Mouse (Mus musculus): Measurements from ENCODE around the gene Camkv. TPM values are rescaled to one million over a fixed set of nuclear protein-coding genes. Genes with fewer than 3 reads are reported as not detected.

Gene Camkv
- polyA plus RNA-seq, 1 experiment from 2014 or later: 16.7 TPM

DNA sequence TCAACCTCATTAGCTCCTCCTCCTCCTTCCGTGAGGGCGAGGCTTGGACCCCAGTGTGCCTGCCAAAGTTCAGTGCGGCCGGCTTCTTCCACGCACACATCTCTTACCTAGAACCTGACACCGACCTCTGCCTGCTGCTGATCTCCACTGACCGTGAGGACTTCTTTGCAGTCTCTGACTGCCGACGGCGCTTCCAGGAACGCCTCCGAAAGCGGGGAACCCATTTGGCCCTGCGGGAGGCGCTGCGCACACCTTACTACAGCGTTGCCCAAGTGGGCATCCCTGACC is 33.9 kb upstream of the Camkv start:
- no peak for ATAC-seq (ENCODE audit: low FRiP score, low TSS enrichment)
- Histone ChIP-seq H3K27ac (replicated peaks; ENCODE audit: low read depth, low read length) (no peak overlapping the region), H3K4me3 (replicated peaks; ENCODE audit: low read depth, low read length) (peak overlapping the region; percentile 22), H3K9me3 (ENCODE audit: control insufficient read depth, low read length) (no peaks in the 10 kb centered on the region), H3K27me3 (ENCODE audit: control insufficient read depth, insufficient read depth, low read length) (peaks cover 5% of the 10 kb centered on the region; the same call in 1 of the 2 replicates), H3K9ac (replicated peaks; ENCODE audit: low read length) (peak overlapping the region; percentile 49; the same call in 1 of the 2 replicates), H3K4me2 (ENCODE audit: low read length) (peak overlapping the region; percentile 56), H3K36me3 (ENCODE audit: control insufficient read depth, insufficient read depth, low read length) (peaks cover 41% of the 10 kb centered on the region), H3K4me1 (ENCODE audit: control insufficient read depth, insufficient read depth, low read length) (peaks cover 3% of the 10 kb centered on the region)
- WGBS: 11% methylated on average over 17 of the region's 17 CpGs
- DNase-seq: no peak

DNA sequence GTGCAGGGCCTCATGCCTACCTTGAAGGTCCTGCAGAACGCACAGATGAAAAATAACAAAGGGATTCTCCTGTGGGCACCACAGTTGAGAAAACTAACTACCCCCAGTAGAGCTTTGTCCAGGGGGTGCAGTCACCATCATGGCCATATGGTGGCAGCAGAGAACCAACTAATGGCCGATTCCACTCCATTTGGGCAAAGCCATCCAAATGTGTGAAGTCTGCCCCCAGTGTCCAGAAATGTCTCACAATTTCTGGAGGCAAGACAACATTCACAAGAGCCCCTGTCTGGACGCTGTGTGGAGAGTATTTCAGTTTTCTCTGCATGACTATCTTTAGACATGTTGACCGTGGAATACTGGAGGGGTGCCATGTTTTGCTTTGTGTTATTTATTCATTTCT is 30.7 kb upstream of the Camkv start:
- ATAC-seq (ENCODE audit: low FRiP score, low TSS enrichment): peak; percentile 59; the same call in 1 of the 2 replicates
- peaks cover 15% of the 10 kb centered on the region for H3K4me1 ChIP-seq (ENCODE audit: control insufficient read depth, insufficient read depth, low read length)
- H3K9me3 ChIP-seq (ENCODE audit: control insufficient read depth, low read length): no peaks in the 10 kb centered on the region
- peaks cover 27% of the 10 kb centered on the region for H3K36me3 ChIP-seq (ENCODE audit: control insufficient read depth, insufficient read depth, low read length)
- WGBS: 2% methylated on average over 4 of the region's 4 CpGs
- DNase-seq: peak; percentile 95
- H3K4me3 ChIP-seq (replicated peaks; ENCODE audit: low read depth, low read length): no peak overlapping the region
- H3K4me2 ChIP-seq (ENCODE audit: low read length): no peak overlapping the region
- peaks cover 4% of the 10 kb centered on the region; the same call in 1 of the 2 replicates for H3K27me3 ChIP-seq (ENCODE audit: control insufficient read depth, insufficient read depth, low read length)
- H3K27ac ChIP-seq (replicated peaks; ENCODE audit: low read depth, low read length): no peak overlapping the region
- no peak overlapping the region for H3K9ac ChIP-seq (replicated peaks; ENCODE audit: low read length)

DNA sequence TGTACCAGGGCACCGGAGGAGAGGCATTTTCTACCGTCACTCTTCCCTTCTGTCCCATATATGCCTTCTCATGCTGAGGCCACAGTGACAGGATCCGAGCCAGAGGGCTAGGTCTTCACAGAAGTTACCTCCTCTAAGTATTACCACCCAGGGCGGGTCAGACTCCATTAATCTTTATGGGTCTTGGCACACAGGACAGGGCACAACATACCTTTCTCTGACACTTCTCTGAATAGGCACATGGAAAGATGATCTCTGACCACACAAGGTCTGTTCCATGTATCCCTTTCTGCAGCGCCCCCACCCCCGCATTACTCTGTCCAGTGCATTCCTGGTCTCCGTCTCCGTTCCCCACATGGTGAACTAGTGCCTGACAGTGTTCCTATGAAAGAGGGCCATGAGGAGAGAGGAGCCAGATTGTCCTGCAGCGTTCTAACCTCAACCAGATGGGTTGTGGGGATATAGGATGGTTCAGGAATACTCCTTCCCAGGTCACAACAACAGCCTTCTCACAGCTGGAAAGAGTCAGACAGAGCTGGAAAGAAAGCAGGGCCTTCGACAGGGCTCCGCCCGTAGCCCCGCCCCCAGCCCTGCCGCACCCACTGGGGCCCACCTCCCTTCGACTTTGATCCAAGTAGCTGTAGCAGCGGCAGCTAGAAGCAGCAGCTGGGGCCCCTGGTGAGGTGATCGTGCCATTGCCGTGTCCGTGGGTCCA is 29.1 kb upstream of the Camkv start, which contains the start of gene Mst1r:
TSS of gene Mst1r (plus strand) at position 622 of the 715 bp plus-strand sequence.
- Histone ChIP-seq H3K9ac (replicated peaks; ENCODE audit: low read length) (peak within 1 kb of the TSS; percentile 30), H3K27me3 (ENCODE audit: control insufficient read depth, insufficient read depth, low read length) (no peaks in the 10 kb centered on the region), H3K4me1 (ENCODE audit: control insufficient read depth, insufficient read depth, low read length) (peaks cover 15% of the 10 kb centered on the region), H3K9me3 (ENCODE audit: control insufficient read depth, low read length) (no peaks in the 10 kb centered on the region), H3K27ac (replicated peaks; ENCODE audit: low read depth, low read length) (no peak within 1 kb of the TSS), H3K36me3 (ENCODE audit: control insufficient read depth, insufficient read depth, low read length) (peaks cover 19% of the 10 kb centered on the region), H3K4me3 (replicated peaks; ENCODE audit: low read depth, low read length) (0 out of 2 replicates have a peak within 1 kb of the TSS, but pooled peaks have one; percentile 7), H3K4me2 (ENCODE audit: low read length) (peak within 1 kb of the TSS; percentile 47)
- WGBS: 21% methylated on average over 19 of the region's 19 CpGs
- DNase-seq (peak; percentile 64), ATAC-seq (ENCODE audit: low FRiP score, low TSS enrichment) (no peak)

DNA sequence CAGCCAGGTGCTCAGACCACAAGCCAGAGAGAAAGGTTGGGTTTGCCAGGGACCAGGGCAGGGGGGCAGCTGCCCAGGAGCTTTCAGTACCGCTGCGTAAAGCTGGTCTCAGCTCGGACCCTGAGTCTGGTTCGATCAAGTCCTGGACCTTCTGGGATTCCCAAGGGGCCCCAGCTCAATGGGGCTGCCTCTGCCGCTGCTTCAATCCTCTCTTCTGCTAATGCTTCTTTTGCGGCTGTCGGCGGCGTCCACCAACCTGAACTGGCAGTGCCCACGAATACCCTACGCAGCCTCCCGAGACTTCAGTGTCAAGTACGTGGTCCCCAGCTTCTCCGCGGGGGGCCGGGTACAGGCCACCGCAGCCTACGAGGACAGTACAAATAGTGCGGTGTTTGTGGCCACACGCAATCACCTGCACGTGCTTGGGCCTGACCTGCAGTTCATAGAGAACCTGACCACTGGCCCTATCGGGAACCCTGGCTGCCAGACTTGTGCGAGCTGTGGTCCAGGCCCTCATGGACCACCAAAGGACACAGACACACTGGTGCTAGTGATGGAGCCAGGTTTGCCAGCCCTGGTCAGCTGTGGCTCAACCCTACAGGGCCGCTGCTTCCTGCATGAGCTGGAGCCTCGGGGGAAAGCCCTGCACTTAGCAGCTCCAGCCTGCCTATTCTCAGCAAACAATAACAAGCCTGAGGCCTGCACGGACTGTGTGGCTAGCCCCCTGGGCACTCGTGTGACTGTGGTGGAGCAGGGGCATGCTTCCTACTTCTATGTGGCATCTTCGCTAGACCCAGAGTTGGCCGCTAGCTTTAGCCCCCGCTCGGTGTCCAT is 28.3 kb upstream of the Camkv start:
- Histone ChIP-seq H3K36me3 (ENCODE audit: control insufficient read depth, insufficient read depth, low read length) (peaks cover 12% of the 10 kb centered on the region), H3K9me3 (ENCODE audit: control insufficient read depth, low read length) (no peaks in the 10 kb centered on the region), H3K4me3 (replicated peaks; ENCODE audit: low read depth, low read length) (0 out of 2 replicates have a peak overlapping the region, but pooled peaks have one; percentile 7), H3K4me2 (ENCODE audit: low read length) (peak overlapping the region; percentile 47), H3K4me1 (ENCODE audit: control insufficient read depth, insufficient read depth, low read length) (peaks cover 15% of the 10 kb centered on the region), H3K27me3 (ENCODE audit: control insufficient read depth, insufficient read depth, low read length) (no peaks in the 10 kb centered on the region), H3K27ac (replicated peaks; ENCODE audit: low read depth, low read length) (no peak overlapping the region), H3K9ac (replicated peaks; ENCODE audit: low read length) (peak overlapping the region; percentile 30)
- ATAC-seq (ENCODE audit: low FRiP score, low TSS enrichment): no peak
- WGBS: 46% methylated on average over 31 of the region's 31 CpGs
- DNase-seq: peak; percentile 21

DNA sequence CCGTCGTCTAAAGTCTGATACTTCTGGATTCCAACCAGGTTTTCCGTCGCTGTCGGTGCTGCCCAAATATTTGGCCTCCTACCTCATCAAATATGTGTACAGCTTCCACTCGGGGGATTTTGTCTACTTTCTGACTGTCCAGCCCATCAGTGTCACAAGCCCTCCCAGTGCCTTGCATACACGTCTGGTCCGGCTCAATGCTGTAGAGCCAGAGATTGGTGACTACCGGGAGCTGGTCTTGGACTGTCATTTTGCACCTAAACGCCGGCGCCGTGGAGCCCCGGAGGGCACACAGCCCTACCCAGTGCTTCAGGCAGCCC is 27.7 kb upstream of the Camkv start:
- H3K4me3 ChIP-seq (replicated peaks; ENCODE audit: low read depth, low read length): no peak overlapping the region
- H3K9ac ChIP-seq (replicated peaks; ENCODE audit: low read length): peak overlapping the region; percentile 4; the same call in 1 of the 2 replicates
- H3K9me3 ChIP-seq (ENCODE audit: control insufficient read depth, low read length): no peaks in the 10 kb centered on the region
- peaks cover 15% of the 10 kb centered on the region for H3K4me1 ChIP-seq (ENCODE audit: control insufficient read depth, insufficient read depth, low read length)
- H3K27me3 ChIP-seq (ENCODE audit: control insufficient read depth, insufficient read depth, low read length): no peaks in the 10 kb centered on the region
- DNase-seq: no peak
- H3K27ac ChIP-seq (replicated peaks; ENCODE audit: low read depth, low read length): no peak overlapping the region
- WGBS: 79% methylated on average over 14 of the region's 14 CpGs
- ATAC-seq (ENCODE audit: low FRiP score, low TSS enrichment): no peak
- 0 out of 2 replicates have a peak overlapping the region, but pooled peaks have one; percentile 8 for H3K4me2 ChIP-seq (ENCODE audit: low read length)
- H3K36me3 ChIP-seq (ENCODE audit: control insufficient read depth, insufficient read depth, low read length): peaks cover 6% of the 10 kb centered on the region; the same call in 1 of the 2 replicates

DNA sequence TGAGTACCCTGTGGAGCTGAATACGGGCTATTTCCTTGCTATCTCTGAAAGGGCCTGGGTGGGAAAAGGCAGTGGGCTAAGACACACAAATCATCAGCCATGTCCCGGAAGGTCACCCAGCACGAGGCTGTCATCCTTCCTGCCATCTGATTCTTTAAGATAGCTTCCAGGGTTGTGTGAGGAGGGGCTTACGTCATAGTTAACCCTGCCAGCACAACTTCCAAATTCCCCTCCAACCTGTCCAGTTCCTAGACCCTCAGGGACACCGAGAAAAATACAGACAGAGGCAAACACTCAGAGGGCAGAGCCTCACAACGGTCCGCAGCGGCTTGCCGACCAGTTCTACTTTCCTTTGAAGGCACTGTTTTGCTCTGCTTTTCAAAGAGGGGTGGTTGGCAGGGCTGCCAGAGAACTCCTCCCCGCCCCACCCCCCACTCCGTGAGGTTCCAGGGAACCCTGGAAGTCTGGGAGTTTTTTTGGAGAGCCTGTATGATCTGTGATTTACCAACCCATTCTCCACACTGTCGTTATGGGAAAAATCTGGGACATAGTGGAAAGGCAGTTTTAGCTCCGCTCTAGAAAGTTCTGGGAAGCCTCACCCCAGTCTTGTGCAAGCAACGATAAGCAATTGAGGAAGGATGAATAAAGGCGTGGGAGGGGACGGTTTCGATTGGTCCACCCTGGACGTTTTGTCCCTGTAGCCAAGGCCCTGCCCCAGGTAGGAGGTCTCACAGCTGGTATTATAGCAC is 26.9 kb upstream of the Camkv start:
- Histone ChIP-seq H3K4me2 (ENCODE audit: low read length) (peak overlapping the region; percentile 17; the same call in 1 of the 2 replicates), H3K9me3 (ENCODE audit: control insufficient read depth, low read length) (no peaks in the 10 kb centered on the region), H3K36me3 (ENCODE audit: control insufficient read depth, insufficient read depth, low read length) (no peaks in the 10 kb centered on the region), H3K27me3 (ENCODE audit: control insufficient read depth, insufficient read depth, low read length) (no peaks in the 10 kb centered on the region), H3K4me1 (ENCODE audit: control insufficient read depth, insufficient read depth, low read length) (peaks cover 15% of the 10 kb centered on the region), H3K27ac (replicated peaks; ENCODE audit: low read depth, low read length) (no peak overlapping the region), H3K9ac (replicated peaks; ENCODE audit: low read length) (no peak overlapping the region), H3K4me3 (replicated peaks; ENCODE audit: low read depth, low read length) (no peak overlapping the region)
- no peak for ATAC-seq (ENCODE audit: low FRiP score, low TSS enrichment)
- DNase-seq: no peak
- WGBS: 29% methylated on average over 18 of the region's 18 CpGs

DNA sequence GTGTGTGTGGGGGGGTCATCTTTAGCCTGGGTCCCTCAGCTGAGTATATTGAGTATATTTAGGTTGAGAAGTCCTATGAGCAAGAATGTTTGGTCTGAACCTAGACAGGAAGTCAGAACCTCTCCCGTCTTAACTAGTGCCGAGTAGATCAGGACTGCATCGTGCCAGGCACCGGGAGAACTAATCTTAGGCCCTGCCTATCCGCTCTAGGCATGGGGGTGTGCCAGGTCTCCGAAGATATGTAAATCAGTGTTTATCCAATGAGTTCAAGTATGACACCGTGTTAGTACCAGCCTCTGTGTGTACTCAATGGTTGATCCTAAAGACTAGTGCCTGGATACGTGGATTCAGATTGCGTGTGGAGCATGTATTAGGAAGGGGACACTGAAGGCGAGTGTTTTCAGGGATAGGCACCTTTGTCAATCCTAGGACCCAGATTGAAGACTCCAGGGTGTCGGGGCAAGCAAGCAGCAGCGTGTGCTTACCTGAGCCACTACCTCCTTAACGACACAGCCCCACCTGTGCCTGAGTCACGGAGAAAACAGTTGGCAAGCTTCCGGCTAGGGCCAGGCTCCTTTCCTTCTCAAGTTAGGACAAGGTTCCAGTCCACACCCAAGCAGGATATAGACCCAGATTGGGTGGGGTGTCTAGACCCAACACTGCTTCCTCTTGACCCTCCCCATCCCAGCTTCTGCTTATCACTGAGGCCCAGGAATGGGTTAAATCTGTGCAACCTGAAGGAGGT is 25.3 kb upstream of the Camkv start:
- H3K4me2 ChIP-seq (ENCODE audit: low read length): no peak overlapping the region
- no peaks in the 10 kb centered on the region for H3K27me3 ChIP-seq (ENCODE audit: control insufficient read depth, insufficient read depth, low read length)
- H3K9ac ChIP-seq (replicated peaks; ENCODE audit: low read length): no peak overlapping the region
- no peaks in the 10 kb centered on the region for H3K36me3 ChIP-seq (ENCODE audit: control insufficient read depth, insufficient read depth, low read length)
- no peak for ATAC-seq (ENCODE audit: low FRiP score, low TSS enrichment)
- no peak overlapping the region for H3K27ac ChIP-seq (replicated peaks; ENCODE audit: low read depth, low read length)
- H3K4me3 ChIP-seq (replicated peaks; ENCODE audit: low read depth, low read length): no peak overlapping the region
- no peaks in the 10 kb centered on the region for H3K9me3 ChIP-seq (ENCODE audit: control insufficient read depth, low read length)
- 90% methylated on average over 15 of the region's 15 CpGs for WGBS
- DNase-seq: no peak
- H3K4me1 ChIP-seq (ENCODE audit: control insufficient read depth, insufficient read depth, low read length): peaks cover 15% of the 10 kb centered on the region

Measured in midbrain, embryonic 14.5 days (tissue).